Mouse (Mus musculus): Measurements from ENCODE around the gene Pdcd2l. TPM values are rescaled to one million over a fixed set of nuclear protein-coding genes. Genes with fewer than 3 reads are reported as not detected.

Gene Pdcd2l
- total RNA-seq, 4 experiments from 2014 or later = 22.3 to 25.5 (median 24.2) TPM

DNA sequence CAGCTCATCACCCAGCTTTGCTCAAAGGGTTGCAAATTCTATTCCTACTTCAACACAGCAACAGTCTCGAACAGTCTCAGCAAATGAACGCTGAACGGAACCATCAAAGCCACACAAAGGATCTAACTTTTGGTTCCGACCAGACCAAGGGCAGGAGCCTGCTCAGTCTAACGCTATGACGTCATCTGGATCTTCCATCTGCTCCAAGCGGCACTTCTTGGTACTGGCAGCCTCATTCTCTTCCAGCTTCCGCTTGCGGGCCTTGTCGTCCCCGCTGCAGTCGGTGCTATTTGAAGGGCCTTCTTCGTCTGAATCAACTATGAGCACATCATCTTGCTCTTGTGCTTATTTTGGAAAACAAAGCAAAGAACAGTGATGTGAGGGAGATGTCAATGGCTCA, 55.3 kb downstream of the Pdcd2l start:
- no peak for DNase-seq (ENCODE audit: low spot score in 2 of 2)

DNA sequence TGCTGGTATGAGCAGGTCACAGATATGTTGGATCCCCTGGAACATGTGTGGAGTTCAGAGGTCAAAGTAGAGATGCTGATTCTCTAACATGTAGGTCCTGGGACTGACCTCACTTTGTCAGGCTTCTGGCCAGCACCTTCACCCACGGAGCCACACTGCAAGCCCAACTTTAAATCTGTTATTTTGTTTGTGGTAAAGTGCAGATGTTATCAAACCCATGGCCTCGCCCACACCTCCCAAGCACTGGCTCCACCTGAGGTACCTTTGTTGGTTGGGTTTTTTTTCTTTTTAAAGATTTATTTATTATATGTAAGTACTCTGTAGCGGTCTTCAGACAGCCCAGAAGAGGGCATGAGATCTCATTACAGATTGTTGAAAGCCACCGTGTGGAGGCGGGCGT, 57.0 kb downstream of the Pdcd2l start:
- no peak for DNase-seq (ENCODE audit: low spot score in 2 of 2)

Other genes with a start within 250 kb of the Pdcd2l start
- gene Scgb2b27, start 182.7 kb downstream of the Pdcd2l start, total RNA-seq (2022) = not detected
- gene Scgb1b27, start 175.2 kb downstream of the Pdcd2l start, total RNA-seq (2022) = not detected
- not detected for gene Scgb1b30, start 101.2 kb downstream of the Pdcd2l start, total RNA-seq (2022)
- gene Wtip, start 63.4 kb downstream of the Pdcd2l start, total RNA-seq (2022) = 10 to 100 TPM; 10.8 to 14.8 (median 13.5) TPM
- gene Uba2, start 27.1 kb downstream of the Pdcd2l start, total RNA-seq (2022) = 10 to 100 TPM; 87.0 to 89.6 (median 87.7) TPM
- gene Gpi1, start 33.7 kb upstream of the Pdcd2l start, total RNA-seq (2022) = 100 to 1,000 TPM; 683 to 742 (median 696) TPM
- gene Gm6096, start 54.4 kb upstream of the Pdcd2l start, total RNA-seq (2022) = not detected
- 10 to 100 TPM; 40.1 to 47.7 (median 41.2) TPM for gene 4931406P16Rik, start 116.9 kb upstream of the Pdcd2l start, total RNA-seq (2022)
- 100 to 1,000 TPM in 1 of 4 experiments, 10 to 100 TPM in 3; 85.2 to 104 (median 92.3) TPM for gene Lsm14a, start 196.7 kb upstream of the Pdcd2l start, total RNA-seq (2022)

All from left cerebral cortex, adult 8-10 months (tissue).